Mouse (Mus musculus) left cerebral cortex, postnatal 14 days (tissue): Measurements from ENCODE around the gene Gm21905. TPM values are rescaled to one million over a fixed set of nuclear protein-coding genes. Genes with fewer than 3 reads are reported as not detected.

ENCODE experiments used
- DNase-seq, 2 experiments: peaks; one replicate each; pipeline ENCODE4 v3.0.0; 2021 to 2022; ENCODE audit warnings: low spot score in 2 of 2, mixed read lengths in 1 of 2
- intact Hi-C: fragments of 180-260 bp; cut with DNase I; formaldehyde crosslinking; loops from one replicate; pipeline ENCODE4 v1.15.1; 2025
- long read RNA-seq, 2 experiments: library from polyadenylated mRNA; stranded (forward); transcript quantifications; one replicate each; pipeline ENCODE4 v2.0.0; 2021
- total RNA-seq, 2 experiments: library from RNA; stranded (reverse); gene quantifications; 2 replicates each; pipeline ENCODE4 v1.2.3; 2021

Gm21905 gene
- total RNA-seq = not detected
- long read RNA-seq, experiment 1 = 0 reads
- long read RNA-seq, experiment 2 = 0 reads

- intact Hi-C loops = loop anchor here (10.0 kb wide), 1 partner anchor 168 kb away; no protein-coding TSS in a partner anchor
- DNase-seq = no peak
These were observed at the start of gene Gm21905 for GRCm38 (mm10) chr5:67946321-67946720. Gm21905 (minus strand) TSS chr5:67946421.

- intact Hi-C loops = no loop called here
These were observed 44.2 kb upstream of the Gm21905 start for GRCm38 (mm10) chr5:67990426-67990825.

GRCm38 (mm10) chr5:67981946-67982526, 35.8 kb upstream of the Gm21905 start:
- intact Hi-C loops = no loop called here
- no peak for DNase-seq

More at GRCm38 (mm10) chr5:67990426-67990825, 44.2 kb upstream of the Gm21905 start:
- no peak for DNase-seq

- DNase-seq = no peak
- intact Hi-C loops = no loop called here
These were observed 23.3 kb upstream of the Gm21905 start for GRCm38 (mm10) chr5:67969536-67969935.

GRCm38 (mm10) chr5:67961708-67962629, 15.7 kb upstream of the Gm21905 start:
- intact Hi-C loops = no loop called here
- no peak for DNase-seq

- intact Hi-C loops = no loop called here
- peak; percentile 7 to 50 for DNase-seq
These were observed 9.3 kb upstream of the Gm21905 start for GRCm38 (mm10) chr5:67955486-67955885.

- intact Hi-C loops = no loop called here
- peak; percentile 15 to 29 for DNase-seq
These were observed 7.9 kb upstream of the Gm21905 start for GRCm38 (mm10) chr5:67954097-67954496.

- intact Hi-C loops = loop anchor here (10.0 kb wide), 1 partner anchor 167 kb away; no protein-coding TSS in a partner anchor
- DNase-seq = no peak
These were observed 1.9 kb upstream of the Gm21905 start for GRCm38 (mm10) chr5:67948074-67948473.

- intact Hi-C loops = loop anchor here (10.0 kb wide), 1 partner anchor 168 kb away; no protein-coding TSS in a partner anchor
- DNase-seq = no peak
These were observed 785 bp upstream of the Gm21905 start for GRCm38 (mm10) chr5:67947006-67947405.

- DNase-seq = no peak
- intact Hi-C loops = loop anchor here (10.0 kb wide), 1 partner anchor 171 kb away; no protein-coding TSS in a partner anchor
These were observed 2.0 kb downstream of the Gm21905 start for GRCm38 (mm10) chr5:67944074-67944785.

- intact Hi-C loops = loop anchor here (10.0 kb wide), 1 partner anchor 172 kb away; no protein-coding TSS in a partner anchor
- no peak for DNase-seq
These were observed 3.0 kb downstream of the Gm21905 start for GRCm38 (mm10) chr5:67943199-67943598.

GRCm38 (mm10) chr5:67941369-67941768, 4.9 kb downstream of the Gm21905 start, which contains the start of gene Gm5108:
Gm5108 (plus strand) TSS chr5:67941669.
- intact Hi-C loops = loop anchor here (10.0 kb wide), 1 partner anchor 173 kb away; no protein-coding TSS in a partner anchor
- DNase-seq = no peak

GRCm38 (mm10) chr5:67931623-67932022, 14.6 kb downstream of the Gm21905 start:
- no peak for DNase-seq
- intact Hi-C loops = loop anchor here (5.0 to 10.0 kb wide), 2 partner anchors 34 to 177 kb away; no protein-coding TSS in a partner anchor

GRCm38 (mm10) chr5:67930584-67930983, 15.6 kb downstream of the Gm21905 start:
- intact Hi-C loops = loop anchor here (5.0 to 10.0 kb wide), 2 partner anchors 33 to 176 kb away; no protein-coding TSS in a partner anchor
- no peak for DNase-seq

GRCm38 (mm10) chr5:67904555-67904954, 41.7 kb downstream of the Gm21905 start:
- DNase-seq = no peak

GRCm38 (mm10) chr5:67898921-67899320, 47.3 kb downstream of the Gm21905 start:
- no peak for DNase-seq
- intact Hi-C loops = loop anchor here (5.0 kb wide), 1 partner anchor 33 kb away; no protein-coding TSS in a partner anchor

More at GRCm38 (mm10) chr5:67904555-67904954, 41.7 kb downstream of the Gm21905 start:
- intact Hi-C loops = no loop called here

GRCm38 (mm10) chr5:67884422-67885210, 61.6 kb downstream of the Gm21905 start:
- no peak for DNase-seq
- intact Hi-C loops = no loop called here

- DNase-seq = no peak
- intact Hi-C loops = no loop called here
These were observed 62.6 kb downstream of the Gm21905 start for GRCm38 (mm10) chr5:67883564-67884171.
